ENCODE assay signal across 8 mouse cellular contexts in the genomic region with DNA sequence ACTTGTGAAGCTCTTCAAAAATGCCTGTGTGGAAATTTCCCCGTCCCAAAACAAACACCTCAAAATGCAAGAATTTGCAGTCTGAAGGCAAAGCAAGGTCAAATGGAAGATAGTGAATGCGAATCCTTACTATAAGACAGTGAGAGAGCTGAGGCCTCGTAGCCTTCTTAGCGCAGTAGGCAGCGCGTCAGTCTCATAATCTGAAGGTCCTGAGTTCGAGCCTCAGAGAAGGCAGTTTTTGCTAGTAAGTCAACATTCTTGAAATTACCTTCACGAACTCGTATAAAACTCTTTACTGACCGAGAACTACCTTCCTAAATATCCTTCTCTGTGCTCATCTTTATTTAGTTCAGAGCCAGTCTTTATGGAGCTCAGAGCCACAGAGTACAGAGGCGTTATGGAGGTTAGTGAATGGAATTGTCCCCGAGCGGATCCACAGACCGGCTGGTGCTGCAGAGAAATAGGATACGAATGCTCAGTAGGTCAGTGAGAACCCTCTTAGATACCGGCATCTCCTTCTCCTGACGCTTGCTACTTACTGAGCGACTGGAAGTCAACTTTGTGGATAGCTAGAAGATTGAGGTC. TPM values are rescaled to one million over a fixed set of nuclear protein-coding genes. Genes with fewer than 3 reads are reported as not detected.
A peak's percentile ranks its signal among the peaks of the same experiment; 100 is the strongest.
DNase-seq lines count a peak whose midpoint lies in the region; ATAC-seq and TF ChIP-seq lines count a peak whose summit lies in the region.

No protein-coding gene starts in this region.

- peak; percentile 21 to 49 for DNase-seq in left cerebral cortex, postnatal 25 days (ENCODE audit: low spot score in 2 of 2)
- no peak for DNase-seq in left cerebral cortex, postnatal 4 days
- peak; percentile 83 for DNase-seq in MEL-GATA-1-ER (ENCODE audit: extremely low read depth, low read depth)
- peak; percentile 60 for DNase-seq in embryonic facial prominence, embryonic 10.5 days (ENCODE audit: low spot score)
- peak; percentile 44 to 50 (median 49) for DNase-seq in liver, embryonic 14.5 days (ENCODE audit: low read depth in 3 of 3, low spot score in 3 of 3)
- no peak for DNase-seq in adrenal gland, postnatal 25 days
- DNase-seq in gastrocnemius, adult 8-10 months (ENCODE audit: low spot score in 2 of 2), result no peak
- no peak for DNase-seq in gastrocnemius, adult 18-20 months (ENCODE audit: low spot score)

- TF ChIP-seq EP300 in liver, embryonic 14.5 days (IDR thresholded peaks at IDR 0.05; ENCODE audit: low read depth), result no peak

- H3K9ac ChIP-seq in liver, embryonic 14.5 days (replicated peaks), result no peak overlapping the region

- peak overlapping the region; percentile 43 for H3K4me2 ChIP-seq in liver, embryonic 14.5 days (ENCODE audit: low read depth)

- H3K27ac ChIP-seq in embryonic facial prominence, embryonic 10.5 days (replicated peaks), result no peak overlapping the region
- H3K27ac ChIP-seq in liver, embryonic 14.5 days, result no peak overlapping the region

- peak overlapping the region; percentile 47 for H3K4me3 ChIP-seq in embryonic facial prominence, embryonic 10.5 days
- peak overlapping the region; percentile 14 to 50; a peak in 3 of 4 replicates for H3K4me3 ChIP-seq in liver, embryonic 14.5 days (ENCODE audit: insufficient read depth in 1 of 2, low read depth in 2 of 2, low read length in 2 of 2)

- ATAC-seq in liver, embryonic 14.5 days (ENCODE audit: insufficient read depth), result peak; percentile 71

- peaks cover 39% of the 10 kb centered on the region for H3K27me3 ChIP-seq in embryonic facial prominence, embryonic 10.5 days (replicated peaks; ENCODE audit: low read depth, poor library complexity, severe bottlenecking)
- H3K27me3 ChIP-seq in liver, embryonic 14.5 days (ENCODE audit: control insufficient read depth, insufficient read depth, low read length), result peaks cover 35% of the 10 kb centered on the region

- no peak for TF ChIP-seq CTCF in liver, embryonic 14.5 days (IDR thresholded peaks at IDR 0.05; ENCODE audit: low read depth)

- H3K4me1 ChIP-seq in embryonic facial prominence, embryonic 10.5 days, result peaks cover 19% of the 10 kb centered on the region
- peaks cover 0 to 11% of the 10 kb centered on the region in 2 experiments; a peak in 3 of 4 replicates for H3K4me1 ChIP-seq in liver, embryonic 14.5 days (replicated peaks; ENCODE audit: control insufficient read depth in 2 of 2, insufficient read depth in 2 of 2, low read length in 1 of 2)

- no peaks in the 10 kb centered on the region for H3K36me3 ChIP-seq in embryonic facial prominence, embryonic 10.5 days (replicated peaks)
- H3K36me3 ChIP-seq in liver, embryonic 14.5 days (replicated peaks; ENCODE audit: control insufficient read depth, insufficient read depth, low read depth), result no peaks in the 10 kb centered on the region

- intact Hi-C loops in left cerebral cortex, postnatal 25 days (cut with DNase I), result no loop called here
- intact Hi-C loops in left cerebral cortex, postnatal 4 days (cut with DNase I), result no loop called here

- WGBS in embryonic facial prominence, embryonic 10.5 days, result 4% methylated on average over 18 of the region's 18 CpGs
- WGBS in liver, embryonic 14.5 days (ENCODE audit: insufficient replicate concordance), result 4% methylated on average over 18 of the region's 18 CpGs

- H3K9me3 ChIP-seq in embryonic facial prominence, embryonic 10.5 days, result no peaks in the 10 kb centered on the region
- no peaks in the 10 kb centered on the region for H3K9me3 ChIP-seq in liver, embryonic 14.5 days (ENCODE audit: control insufficient read depth, low read length)

RNA-seq across cellular contexts. Expression of gene Zfp322a, which starts 51.6 kb away (rescaled TPM):
- total RNA-seq in left cerebral cortex, postnatal 25 days (2021), result 10 to 100 TPM; 35.1 to 36.5 TPM
- 10 to 100 TPM; 42.6 to 49.5 TPM for total RNA-seq in left cerebral cortex, postnatal 4 days (2021)
- polyA plus RNA-seq in embryonic facial prominence, embryonic 10.5 days (2016; fragmentation: Nextera tagmentation; extraction: Ambion mirVana), result 59.9 and 60.6 TPM in 2 replicates
- polyA plus RNA-seq in liver, embryonic 14.5 days (2012; rRNA removed), result 3.0 and 5.4 TPM in 2 replicates
- 11.9 and 12.5 TPM in 2 replicates for polyA plus RNA-seq in liver, embryonic 14.5 days (2014; fragmentation: Nextera tagmentation; extraction: Ambion mirVana)
- total RNA-seq in adrenal gland, postnatal 25 days (2021), result 19.7 and 30.1 TPM in 2 replicates
- 10 to 100 TPM in 1 of 4 experiments, 1 to 10 TPM in 3; 7.2 to 11.7 (median 8.3) TPM for total RNA-seq in gastrocnemius, adult 8-10 months (2022)
- total RNA-seq in gastrocnemius, adult 18-20 months (2021), result 10 to 100 TPM in 1 of 2 experiments, 1 to 10 TPM in 1; 9.9 to 11.7 TPM

Comparison
In these comparisons a context has a peak if more than half of its experiments do, and no peak if none do; other contexts are left out.
1. DNase-seq: peak in left cerebral cortex, postnatal 25 days (2 of 2), MEL-GATA-1-ER (single experiment), embryonic facial prominence, embryonic 10.5 days (single experiment) and liver, embryonic 14.5 days (3 of 3); none in left cerebral cortex, postnatal 4 days (single experiment), adrenal gland, postnatal 25 days (single experiment), gastrocnemius, adult 8-10 months (0 of 2) and gastrocnemius, adult 18-20 months (single experiment).